Mouse (Mus musculus) olfactory bulb, adult 2 months (tissue): Measurements from ENCODE around the gene Atl1. TPM values are rescaled to one million over a fixed set of nuclear protein-coding genes. Genes with fewer than 3 reads are reported as not detected.
A peak's percentile ranks its signal among the peaks of the same experiment; 100 is the strongest.

Source experiments
- H3K27ac ChIP-seq: fragments of 200-500 bp; 2 replicates; pipeline ENCODE4 v1.5.1; 2012; ENCODE audit warnings: low read depth, low read length; ENCODE audit not compliant: insufficient read depth
- H3K4me1 ChIP-seq: fragments of 200-500 bp; 2 replicates; pipeline ENCODE4 v1.6.1; 2012; ENCODE audit warnings: low read length; ENCODE audit not compliant: control insufficient read depth, insufficient read depth
- H3K4me3 ChIP-seq: fragments of 200-500 bp; 2 replicates; pipeline ENCODE4 v1.5.1; 2012; ENCODE audit warnings: mild to moderate bottlenecking, low read depth, low read length, moderate library complexity; ENCODE audit not compliant: insufficient read depth
- CTCF ChIP-seq: fragments of 200-500 bp; IDR thresholded peaks from 2 replicates; pipeline ENCODE4 v1.5.1; 2012; ENCODE audit warnings: low read depth, mild to moderate bottlenecking, low read length, moderate library complexity; ENCODE audit not compliant: insufficient read depth
- POLR2A ChIP-seq: fragments of 200-500 bp; IDR thresholded peaks from 2 replicates; pipeline ENCODE4 v1.6.1; 2012; ENCODE audit warnings: mild to moderate bottlenecking, low read depth, low read length, moderate library complexity; ENCODE audit not compliant: insufficient read depth
- WGBS: fragments of 180-500 bp; shearing (Covaris S2); methylation state at CpG from one replicate; pipeline ENCODE4 v1.1.7; 2018; 5-methylcytosine and 5-hydroxymethylcytosine counted together
- polyA plus RNA-seq: library from polyadenylated mRNA; stranded (reverse); fragments of >200 nt; gene quantifications from 2 replicates; pipeline ENCODE4 v1.2.4, GENCODE M21; 2012; ENCODE audit warnings: low replicate concordance; ENCODE audit not compliant: missing spikeins, insufficient read depth, insufficient read length

The Atl1 gene
- polyA plus RNA-seq, 1 experiment, result not detected

- Histone ChIP-seq H3K4me3 (no peak overlapping the region), H3K4me1 (peaks cover 3% of the 10 kb centered on the region; the same call in 1 of the 2 replicates), H3K27ac (no peak overlapping the region)
- 91% methylated on average over 10 of the region's 10 CpGs for WGBS
- no peak for TF ChIP-seq CTCF
- TF ChIP-seq POLR2A, result no peak
These were observed 36.0 kb upstream of the Atl1 start for GRCm38 (mm10) chr12:69856398-69856797.

GRCm38 (mm10) chr12:69857597-69857996, 34.8 kb upstream of the Atl1 start:
- WGBS, result 96% methylated on average over 2 of the region's 2 CpGs
- TF ChIP-seq CTCF (no peak), POLR2A (no peak)
- H3K27ac ChIP-seq, result no peak overlapping the region
- H3K4me1 ChIP-seq, result peaks cover 3% of the 10 kb centered on the region; the same call in 1 of the 2 replicates
- H3K4me3 ChIP-seq, result no peak overlapping the region

GRCm38 (mm10) chr12:69858847-69859246, 33.6 kb upstream of the Atl1 start:
- TF ChIP-seq POLR2A (no peak), CTCF (no peak)
- H3K27ac ChIP-seq, result no peak overlapping the region
- 81% methylated on average over 4 of the region's 4 CpGs for WGBS

GRCm38 (mm10) chr12:69863505-69863904, 28.9 kb upstream of the Atl1 start:
- 73% methylated on average over 5 of the region's 5 CpGs for WGBS
- TF ChIP-seq POLR2A, result no peak
- TF ChIP-seq CTCF, result no peak
- Histone ChIP-seq H3K4me1 (peaks cover 8% of the 10 kb centered on the region), H3K27ac (no peak overlapping the region), H3K4me3 (no peak overlapping the region)

More at GRCm38 (mm10) chr12:69858847-69859246, 33.6 kb upstream of the Atl1 start:
- no peak overlapping the region for H3K4me3 ChIP-seq
- peaks cover 3% of the 10 kb centered on the region; the same call in 1 of the 2 replicates for H3K4me1 ChIP-seq

DNA sequence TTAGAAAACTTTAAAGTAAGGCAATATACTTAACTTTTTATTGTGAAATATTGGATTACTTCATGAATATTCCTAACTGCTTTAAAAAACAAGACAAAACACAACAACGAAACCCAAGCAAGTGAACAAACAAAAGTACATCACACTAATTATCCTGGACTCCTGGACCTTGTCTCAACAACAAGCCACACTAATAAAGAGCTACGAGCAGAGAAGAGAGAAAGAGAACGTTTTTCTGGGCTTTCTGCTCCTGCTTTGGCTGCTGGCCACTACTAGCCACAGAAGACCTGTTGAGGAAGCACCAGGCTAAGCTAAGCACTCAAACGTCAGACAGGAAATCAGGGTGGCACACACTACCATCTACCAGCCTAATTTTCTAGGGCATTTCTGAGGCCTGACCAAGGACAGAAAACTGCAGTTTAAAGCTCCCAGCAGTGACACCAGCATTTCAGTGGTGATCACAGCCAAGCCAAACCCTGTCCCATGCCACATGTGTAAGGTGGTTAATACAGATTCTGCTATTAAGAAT, 28.2 kb upstream of the Atl1 start:
- WGBS, result 55% methylated on average over 4 of the region's 4 CpGs
- TF ChIP-seq CTCF (no peak), POLR2A (no peak)
- H3K27ac ChIP-seq, result no peak overlapping the region

GRCm38 (mm10) chr12:69867338-69867737, 25.1 kb upstream of the Atl1 start:
- Histone ChIP-seq H3K4me3 (no peak overlapping the region), H3K27ac (no peak overlapping the region), H3K4me1 (peaks cover 6% of the 10 kb centered on the region; the same call in 1 of the 2 replicates)
- TF ChIP-seq CTCF (no peak), POLR2A (no peak)
- WGBS, result 80% methylated on average over 5 of the region's 5 CpGs

More for the DNA sequence above, 28.2 kb upstream of the Atl1 start:
- Histone ChIP-seq H3K4me3 (no peak overlapping the region), H3K4me1 (peaks cover 8% of the 10 kb centered on the region)

DNA sequence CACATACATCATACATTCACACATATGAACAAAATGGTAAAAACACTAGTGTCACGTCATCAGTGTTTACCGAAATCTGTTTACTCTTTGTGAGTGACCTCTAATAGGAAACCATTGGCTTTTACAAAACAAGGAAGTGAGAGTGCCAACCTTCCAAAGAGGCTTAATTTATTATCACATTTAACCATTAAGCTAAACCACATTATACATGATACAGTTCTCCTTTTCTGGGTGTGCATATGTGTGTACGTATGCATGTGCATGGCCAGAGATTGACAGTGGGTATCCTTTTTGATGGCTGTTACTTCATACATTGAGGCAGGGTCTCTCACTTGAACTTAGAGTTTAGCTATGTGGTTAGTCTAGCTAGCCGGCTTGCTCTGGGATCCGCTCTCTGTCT, 20.8 kb upstream of the Atl1 start:
- no peak overlapping the region for H3K27ac ChIP-seq
- 95% methylated on average over 5 of the region's 5 CpGs for WGBS
- 0 out of 2 replicates have a peak, but pooled peaks cover under 1% of the 10 kb centered on the region for H3K4me1 ChIP-seq
- no peak overlapping the region for H3K4me3 ChIP-seq
- TF ChIP-seq POLR2A (no peak), CTCF (no peak)

- no peak for TF ChIP-seq POLR2A
- TF ChIP-seq CTCF, result no peak
- no peak overlapping the region for H3K4me3 ChIP-seq
- H3K4me1 ChIP-seq, result peaks cover 2% of the 10 kb centered on the region
- WGBS, result 89% methylated on average over 9 of the region's 9 CpGs
- H3K27ac ChIP-seq, result no peak overlapping the region
These were observed 14.5 kb upstream of the Atl1 start for GRCm38 (mm10) chr12:69877842-69878363.

GRCm38 (mm10) chr12:69879172-69879665, 13.2 kb upstream of the Atl1 start:
- Histone ChIP-seq H3K4me3 (no peak overlapping the region), H3K27ac (0 out of 2 replicates have a peak overlapping the region, but pooled peaks have one; percentile 40), H3K4me1 (peaks cover 2% of the 10 kb centered on the region)
- 36% methylated on average over 4 of the region's 4 CpGs for WGBS
- TF ChIP-seq POLR2A (no peak), CTCF (no peak)

DNA sequence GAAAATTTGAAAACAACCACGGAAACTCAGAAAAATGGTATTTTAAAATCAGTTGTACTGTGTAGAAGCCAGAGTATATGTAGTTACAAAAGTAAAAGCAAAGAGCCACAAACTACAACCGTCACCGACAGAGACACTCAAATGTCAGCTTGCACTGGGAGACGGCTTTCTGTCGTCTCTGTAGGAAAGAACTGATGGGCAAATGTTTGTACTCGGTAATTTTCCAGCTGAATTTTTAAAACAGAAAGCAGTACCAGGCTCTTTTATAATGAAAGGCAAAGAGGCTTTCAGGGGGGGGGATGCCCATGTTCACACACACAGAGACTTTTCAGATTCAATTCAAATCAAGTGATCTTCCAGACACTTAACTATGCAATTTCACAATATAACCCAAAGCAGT, 12.7 kb upstream of the Atl1 start:
- H3K4me1 ChIP-seq, result peaks cover 5% of the 10 kb centered on the region
- WGBS, result 27% methylated on average over 6 of the region's 6 CpGs

More for the DNA sequence above, 12.7 kb upstream of the Atl1 start:
- no peak overlapping the region for H3K27ac ChIP-seq
- H3K4me3 ChIP-seq, result no peak overlapping the region
- TF ChIP-seq POLR2A (no peak), CTCF (no peak)
